Mouse (Mus musculus) liver, postnatal 0 days (tissue): ENCODE data around the gene Sbf1. TPM values are rescaled to one million over a fixed set of nuclear protein-coding genes. Genes with fewer than 3 reads are reported as not detected.

Source experiments
- ATAC-seq: fragments of 200-750 bp; cut with Nextera tagmentation; 2 replicates; pipeline ENCODE4 v1.8.0; 2017; ENCODE audit warnings: mild to moderate bottlenecking, moderate library complexity
- DNase-seq: peaks from one replicate; pipeline ENCODE4 v3.0.0-alpha.2; 2016
- H3K27ac ChIP-seq: fragments of 300-500 bp; sonication (generic); 2 replicates; pipeline ENCODE4 v1.5.1; 2014; ENCODE audit warnings: antibody characterized with exemption, moderate library complexity, mild to moderate bottlenecking, low read depth
- H3K27me3 ChIP-seq: fragments of 300-500 bp; sonication (generic); 2 replicates; pipeline ENCODE4 v1.6.1; 2014; ENCODE audit warnings: low read length, control low read depth, mixed read lengths; ENCODE audit not compliant: insufficient read depth
- H3K36me3 ChIP-seq: fragments of 300-500 bp; sonication (generic); replicated peaks from 2 replicates; pipeline ENCODE4 v1.6.1; 2014; ENCODE audit warnings: mild to moderate bottlenecking, control low read depth, low read length, moderate library complexity, mixed read lengths; ENCODE audit not compliant: insufficient read depth
- H3K4me1 ChIP-seq: fragments of 300-500 bp; sonication (generic); 2 replicates; pipeline ENCODE4 v1.6.1; 2014; ENCODE audit warnings: antibody characterized with exemption, mild to moderate bottlenecking, control low read depth; ENCODE audit not compliant: insufficient read depth
- H3K4me2 ChIP-seq: fragments of 300-500 bp; sonication (generic); 2 replicates; pipeline ENCODE4 v1.6.1; 2014; ENCODE audit warnings: low read depth, mild to moderate bottlenecking, low read length, moderate library complexity, mixed read lengths
- H3K4me3 ChIP-seq: fragments of 300-500 bp; sonication (generic); 2 replicates; pipeline ENCODE4 v1.5.1; 2014; ENCODE audit warnings: low read depth, low read length
- H3K9ac ChIP-seq: fragments of 300-500 bp; sonication (generic); replicated peaks from 2 replicates; pipeline ENCODE4 v1.6.1; 2014; ENCODE audit warnings: mild to moderate bottlenecking, moderate library complexity
- H3K9me3 ChIP-seq: fragments of 300-500 bp; sonication (generic); 2 replicates; pipeline ENCODE4 v1.6.1; 2016; ENCODE audit warnings: mild to moderate bottlenecking, control low read depth, low read length, mixed read lengths
- CTCF ChIP-seq: sonication (generic); IDR thresholded peaks from 2 replicates; pipeline ENCODE4 v1.5.1; 2016; ENCODE audit warnings: antibody characterized with exemption, low read depth
- EP300 ChIP-seq: IDR thresholded peaks from 2 replicates; pipeline ENCODE4 v1.6.1; 2016; ENCODE audit warnings: antibody characterized with exemption, low read depth, mild to moderate bottlenecking
- WGBS: fragments of 180-500 bp; shearing (Covaris S2); extraction: QIAGEN DNeasy Blood & Tissue Kit; methylation state at CpG from one replicate; pipeline ENCODE4 v1.1.7; 2014; ENCODE audit not compliant: insufficient replicate concordance; 5-methylcytosine and 5-hydroxymethylcytosine counted together
- polyA plus RNA-seq: library from polyadenylated mRNA; unstranded; fragments of >200 nt; fragmentation: Nextera tagmentation; extraction: Ambion mirVana; gene quantifications from 2 replicates; pipeline ENCODE4 v1.2.1, GENCODE M21; 2015

Gene Sbf1
- polyA plus RNA-seq, 1 experiment from 2014 or later, result 17.0 TPM

DNA sequence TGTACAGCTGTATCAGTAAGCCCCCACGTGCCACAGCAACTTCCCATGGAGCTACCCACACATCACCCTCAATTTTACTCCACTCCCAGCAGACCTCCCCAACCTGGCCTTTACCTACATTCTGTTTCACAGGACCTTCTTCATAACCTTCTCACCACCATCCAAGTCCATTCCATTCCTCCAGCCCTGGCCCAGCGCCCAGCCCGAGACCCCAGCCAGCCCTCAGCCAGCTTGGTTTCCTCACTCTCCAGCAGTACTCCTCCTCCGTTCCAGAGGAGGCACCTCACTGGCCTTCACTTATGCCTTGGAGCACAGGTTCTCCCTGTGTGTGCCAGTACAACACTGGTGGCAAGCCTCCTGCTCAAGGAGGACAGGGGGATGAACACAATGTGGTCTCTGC, 1.8 kb downstream of the Sbf1 start:
- no peak overlapping the region for H3K4me3 ChIP-seq
- no peaks in the 10 kb centered on the region for H3K27me3 ChIP-seq
- H3K9ac ChIP-seq, result no peak overlapping the region
- no peak overlapping the region for H3K27ac ChIP-seq
- no peak for ATAC-seq
- no peaks in the 10 kb centered on the region for H3K9me3 ChIP-seq
- peak; percentile 13 for DNase-seq
- 78% methylated on average over 4 of the region's 4 CpGs for WGBS
- peaks cover 31% of the 10 kb centered on the region for H3K4me1 ChIP-seq
- no peak for TF ChIP-seq EP300
- TF ChIP-seq CTCF, result no peak
- 0 out of 2 replicates have a peak overlapping the region, but pooled peaks have one; percentile 71 for H3K4me2 ChIP-seq
- no peaks in the 10 kb centered on the region for H3K36me3 ChIP-seq

DNA sequence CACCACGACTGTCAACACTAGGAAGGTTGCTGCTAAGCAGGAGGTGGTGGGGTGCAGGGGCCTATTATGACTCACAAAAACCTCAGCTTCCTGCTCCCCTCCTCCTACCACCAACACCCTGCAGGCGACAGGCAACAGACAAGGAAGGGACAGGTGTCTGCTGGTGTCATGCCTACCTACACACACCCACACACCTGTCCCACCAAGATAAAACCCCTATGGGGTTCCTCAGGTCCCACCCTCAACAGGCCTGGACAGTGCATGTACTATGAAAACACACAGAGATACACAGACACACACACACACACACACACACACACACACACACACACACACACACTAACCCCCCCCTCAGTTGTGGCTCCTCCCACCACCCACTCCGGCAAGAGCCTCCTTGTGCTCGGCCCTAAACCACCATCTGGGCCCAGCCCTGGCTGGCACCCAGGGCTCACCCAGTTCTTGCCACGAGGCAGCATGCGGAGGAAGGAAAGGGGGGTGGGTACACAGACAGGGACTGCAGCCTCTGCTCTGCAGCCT, 5.1 kb downstream of the Sbf1 start:
- no peaks in the 10 kb centered on the region for H3K27me3 ChIP-seq
- no peak overlapping the region for H3K4me2 ChIP-seq
- peak overlapping the region; percentile 41 for H3K9ac ChIP-seq
- peak; percentile 8; the same call in 1 of the 2 replicates for ATAC-seq
- H3K27ac ChIP-seq, result 0 out of 2 replicates have a peak overlapping the region, but pooled peaks have one; percentile 16
- 19% methylated on average over 6 of the region's 6 CpGs for WGBS
- TF ChIP-seq CTCF (no peak), EP300 (no peak)
- peaks cover 24% of the 10 kb centered on the region for H3K4me1 ChIP-seq
- no peak overlapping the region for H3K4me3 ChIP-seq
- no peak for DNase-seq
- H3K36me3 ChIP-seq, result peaks cover 19% of the 10 kb centered on the region
- H3K9me3 ChIP-seq, result no peaks in the 10 kb centered on the region

DNA sequence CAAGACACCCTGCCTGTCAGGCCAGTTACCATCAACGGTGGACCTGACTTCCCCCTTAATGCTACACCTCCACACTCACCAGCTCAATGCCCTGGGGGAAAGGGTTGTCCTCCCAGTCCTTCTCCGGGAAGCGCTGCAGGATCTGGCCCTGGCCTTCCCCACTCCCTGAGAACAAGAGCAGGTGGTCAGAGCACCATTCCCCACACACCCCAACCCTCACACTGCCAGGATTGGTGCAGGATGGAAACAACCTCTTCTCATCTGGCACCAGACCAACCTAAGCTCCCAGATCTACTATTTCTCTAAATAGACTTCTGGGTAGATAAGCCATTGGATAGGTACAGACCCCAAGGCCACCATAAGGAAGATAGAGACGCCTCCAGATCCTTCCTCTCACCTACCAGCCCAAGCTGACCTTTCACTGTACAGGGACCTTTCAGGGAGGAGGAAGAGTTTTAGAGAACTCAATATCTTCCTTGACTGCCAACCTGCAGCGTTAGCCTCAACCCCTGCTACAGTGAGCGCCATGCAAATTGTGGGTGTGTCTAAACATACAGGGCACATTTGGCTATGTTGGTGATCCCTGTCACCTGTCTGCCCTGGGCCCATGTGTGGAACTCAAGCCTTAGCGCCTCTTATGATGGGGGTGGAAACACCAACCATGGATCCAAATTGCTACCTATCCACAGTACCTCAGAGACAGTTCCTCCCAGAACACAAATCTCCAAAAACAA, 6.5 kb downstream of the Sbf1 start:
- H3K9ac ChIP-seq, result no peak overlapping the region
- ATAC-seq (no peak), DNase-seq (no peak)
- WGBS, result 76% methylated on average over 7 of the region's 7 CpGs
- no peak overlapping the region for H3K4me3 ChIP-seq
- H3K27ac ChIP-seq, result no peak overlapping the region
- no peaks in the 10 kb centered on the region for H3K9me3 ChIP-seq
- H3K27me3 ChIP-seq, result no peaks in the 10 kb centered on the region
- peaks cover 33% of the 10 kb centered on the region for H3K36me3 ChIP-seq
- H3K4me1 ChIP-seq, result peaks cover 16% of the 10 kb centered on the region
- TF ChIP-seq CTCF (no peak), EP300 (no peak)
- no peak overlapping the region for H3K4me2 ChIP-seq

DNA sequence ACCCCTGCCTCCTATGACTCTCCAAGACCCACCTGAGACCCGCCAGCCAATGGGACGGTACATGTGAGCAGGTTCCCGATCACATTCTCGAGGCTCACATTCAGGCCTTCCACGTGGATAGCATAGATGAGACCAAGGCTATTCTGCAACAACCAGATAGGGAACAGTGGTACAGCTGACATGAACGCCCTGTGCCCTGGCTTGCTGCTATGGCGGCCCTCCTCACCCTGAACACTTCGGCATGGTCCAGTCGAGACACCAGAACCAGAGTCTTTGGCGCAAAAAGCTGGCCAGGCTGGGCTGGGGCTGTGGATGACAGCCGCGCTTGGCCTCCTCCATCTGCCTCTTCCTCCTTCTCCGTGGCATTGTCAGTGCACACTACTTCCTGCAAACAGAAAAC, 7.7 kb downstream of the Sbf1 start:
- Histone ChIP-seq H3K9me3 (no peaks in the 10 kb centered on the region), H3K4me1 (peaks cover 10% of the 10 kb centered on the region), H3K4me3 (no peak overlapping the region), H3K27me3 (no peaks in the 10 kb centered on the region), H3K27ac (no peak overlapping the region), H3K36me3 (peaks cover 42% of the 10 kb centered on the region), H3K4me2 (no peak overlapping the region), H3K9ac (no peak overlapping the region)
- 85% methylated on average over 13 of the region's 13 CpGs for WGBS
- DNase-seq (no peak), ATAC-seq (no peak)
- TF ChIP-seq EP300 (no peak), CTCF (no peak)

DNA sequence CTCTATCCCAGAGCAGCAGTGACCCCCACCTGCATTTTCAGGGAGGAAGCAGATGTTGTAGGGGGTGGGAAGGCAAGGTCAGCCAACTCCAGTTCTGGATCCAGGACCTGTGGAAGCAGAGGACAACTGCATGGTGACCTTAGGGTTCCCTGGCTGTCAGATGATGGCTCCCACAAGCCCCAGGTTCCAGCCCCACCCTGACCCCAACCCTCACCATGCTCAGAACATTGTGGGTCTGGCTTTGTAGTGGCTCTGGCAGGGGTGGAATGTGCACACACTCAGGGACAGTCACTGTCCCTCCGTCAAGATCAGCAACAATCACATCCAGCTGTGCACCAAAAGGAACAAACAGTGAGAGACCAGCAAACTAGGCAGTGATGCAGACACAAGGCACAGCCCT, 9.1 kb downstream of the Sbf1 start:
- Histone ChIP-seq H3K4me1 (peaks cover 10% of the 10 kb centered on the region), H3K9ac (no peak overlapping the region), H3K27ac (no peak overlapping the region), H3K9me3 (no peaks in the 10 kb centered on the region), H3K4me3 (no peak overlapping the region), H3K36me3 (peaks cover 55% of the 10 kb centered on the region), H3K27me3 (no peaks in the 10 kb centered on the region), H3K4me2 (no peak overlapping the region)
- no peak for TF ChIP-seq CTCF
- TF ChIP-seq EP300, result no peak
- ATAC-seq (no peak), DNase-seq (no peak)
- 82% methylated on average over 1 of the region's 1 CpGs for WGBS

DNA sequence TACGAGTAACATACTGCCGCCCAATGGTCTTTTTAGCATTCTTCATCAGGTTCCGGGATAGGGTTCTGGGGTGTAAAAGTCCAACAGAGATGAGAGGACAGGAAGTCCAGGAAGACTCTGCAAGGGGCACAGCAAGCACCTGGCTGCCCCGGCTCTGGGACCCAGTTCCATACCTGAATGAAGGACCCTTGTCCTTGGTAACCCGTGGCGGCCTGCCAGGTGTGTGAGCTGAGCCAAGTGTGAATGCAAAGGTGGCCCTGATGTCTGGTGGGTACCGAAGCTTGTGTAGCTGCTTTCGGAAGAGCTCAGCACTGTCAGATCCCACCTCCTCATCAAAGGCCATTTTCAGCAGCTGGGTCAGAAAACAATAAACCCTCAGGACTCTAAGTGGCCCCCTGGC, 14.5 kb downstream of the Sbf1 start:
- WGBS, result 83% methylated on average over 8 of the region's 8 CpGs
- no peak overlapping the region for H3K27ac ChIP-seq

More for the DNA sequence above, 14.5 kb downstream of the Sbf1 start:
- DNase-seq (no peak), ATAC-seq (no peak)
- H3K36me3 ChIP-seq, result peaks cover 66% of the 10 kb centered on the region
- no peak overlapping the region for H3K4me2 ChIP-seq
- H3K4me1 ChIP-seq, result no peaks in the 10 kb centered on the region
- no peaks in the 10 kb centered on the region for H3K27me3 ChIP-seq
- H3K9me3 ChIP-seq, result no peaks in the 10 kb centered on the region
- H3K9ac ChIP-seq, result no peak overlapping the region
- TF ChIP-seq EP300 (no peak), CTCF (no peak)
- H3K4me3 ChIP-seq, result no peak overlapping the region
